Mouse (Mus musculus) gastrocnemius, adult 2 months (tissue): ENCODE measurements around the gene Grid2ip. TPM values are rescaled to one million over a fixed set of nuclear protein-coding genes. Genes with fewer than 3 reads are reported as not detected.
A peak's percentile ranks its signal among the peaks of the same experiment; 100 is the strongest.

Experiments used
- DNase-seq: peaks from one replicate; pipeline ENCODE4 v3.0.0; 2022
- H3K27ac ChIP-seq: fragments of 200-600 bp; 2 replicates; pipeline ENCODE4 v1.8.1; 2022; ENCODE audit warnings: mild to moderate bottlenecking
- H3K4me3 ChIP-seq: fragments of 200-600 bp; 2 replicates; pipeline ENCODE4 v1.8.1; 2022; ENCODE audit warnings: mild to moderate bottlenecking, moderate library complexity
- CTCF ChIP-seq: fragments of 200-600 bp; IDR thresholded peaks from 2 replicates; pipeline ENCODE4 v1.8.1; 2022; ENCODE audit warnings: antibody characterized with exemption, mild to moderate bottlenecking, moderate library complexity
- intact Hi-C: fragments of 180-260 bp; cut with DNase I; formaldehyde crosslinking; loops from one replicate; pipeline ENCODE4 v1.15.1; 2025
- total RNA-seq, 2 experiments: library from RNA; stranded (reverse); gene quantifications; 2 replicates each; pipeline ENCODE4 v1.2.3; 2021

The Grid2ip gene
- total RNA-seq, 2 experiments from 2014 or later: not detected

DNA sequence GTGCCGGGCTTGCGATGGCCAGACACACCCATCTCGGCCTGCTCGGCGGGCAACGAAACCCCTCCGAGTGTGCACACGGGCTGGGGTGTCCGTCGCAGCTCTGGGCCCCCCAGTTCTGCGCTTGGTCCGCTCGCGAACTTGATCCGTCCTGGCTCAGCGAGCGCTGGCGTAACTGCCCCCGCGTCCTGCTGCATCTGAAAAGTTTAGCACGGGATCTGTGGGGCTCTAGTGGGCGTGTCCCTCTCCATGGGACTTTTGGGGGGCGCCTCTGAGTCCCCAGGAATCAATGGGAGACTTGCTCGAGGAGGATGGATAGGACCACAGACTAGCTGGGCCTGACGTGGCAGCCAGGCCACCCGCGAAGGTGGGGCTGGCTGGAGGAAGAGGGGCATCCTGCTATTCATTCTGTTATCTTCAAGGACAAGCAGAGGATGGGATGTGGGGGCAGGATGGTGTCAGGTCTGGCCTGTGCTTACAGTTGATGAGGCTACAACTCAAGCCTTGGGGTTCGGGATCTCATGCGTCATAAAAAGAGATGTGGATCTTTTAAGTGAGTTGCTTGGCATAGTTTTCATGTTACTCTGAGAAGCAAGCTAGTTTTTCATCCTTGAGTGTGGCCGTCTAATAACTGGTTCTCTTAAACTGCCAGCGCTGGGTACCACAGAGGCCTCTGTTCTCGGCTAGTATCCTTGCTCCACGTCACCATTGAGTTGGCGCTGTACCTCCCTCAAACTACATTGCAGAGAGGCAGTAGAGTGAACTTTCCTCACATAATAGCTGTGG lies 47.2 kb downstream of the Grid2ip start:
- no peak for TF ChIP-seq CTCF
- H3K27ac ChIP-seq: peak overlapping the region; percentile 98
- DNase-seq: no peak
- peak overlapping the region; percentile 75 for H3K4me3 ChIP-seq
- intact Hi-C loops: loop anchor here (5.0 kb wide), 1 partner anchor 77 kb away; the partner anchor contains the start of gene Zdhhc4

DNA sequence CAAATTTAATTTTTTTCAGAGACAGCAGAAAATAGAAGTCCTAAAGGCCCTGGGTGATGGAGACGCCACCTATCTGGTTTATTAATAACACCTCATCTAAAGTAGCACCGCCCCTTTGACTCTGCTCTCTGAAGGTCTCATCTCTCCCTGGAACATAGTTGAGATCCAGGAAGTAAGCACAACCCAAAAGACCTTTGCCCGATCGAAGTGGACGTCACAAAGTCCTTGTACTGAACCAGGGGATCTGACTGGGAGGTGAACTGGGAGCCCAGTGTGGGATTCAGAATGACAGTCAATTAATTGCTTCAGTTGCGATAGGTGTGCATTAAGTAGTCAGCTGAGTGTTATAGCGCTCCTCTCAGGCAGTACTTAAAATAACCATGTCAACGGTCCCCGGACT lies 48.1 kb downstream of the Grid2ip start:
- intact Hi-C loops: no loop called here
- no peak for TF ChIP-seq CTCF

DNA sequence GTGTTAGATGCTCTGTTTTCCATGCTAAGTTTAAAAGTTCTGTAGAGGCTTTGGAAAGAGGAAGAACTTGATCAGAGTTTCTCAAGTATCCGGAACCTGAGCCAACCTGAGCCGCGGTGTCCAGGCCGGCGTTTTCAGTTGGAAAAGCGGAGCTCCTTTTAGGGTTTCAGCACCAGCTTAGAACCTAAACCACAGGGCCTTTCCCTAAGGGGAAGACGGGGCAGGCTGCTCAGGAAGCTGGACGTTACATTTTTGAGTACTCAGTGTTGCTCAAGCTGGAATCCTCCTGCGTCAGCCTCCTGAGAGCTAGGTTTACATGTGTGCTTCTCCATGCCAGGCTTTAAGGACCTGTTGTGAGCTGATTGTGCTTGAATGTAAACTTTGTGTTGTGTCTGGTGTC lies 49.4 kb downstream of the Grid2ip start:
- H3K27ac ChIP-seq: peak overlapping the region; percentile 35; the same call in 1 of the 2 replicates
- no peak for TF ChIP-seq CTCF
- intact Hi-C loops: no loop called here
- H3K4me3 ChIP-seq: no peak overlapping the region
- DNase-seq: no peak

More for the DNA sequence above, 48.1 kb downstream of the Grid2ip start:
- H3K4me3 ChIP-seq: peak overlapping the region; percentile 75
- peak overlapping the region; percentile 4; the same call in 1 of the 2 replicates for H3K27ac ChIP-seq
- DNase-seq: no peak

GRCm38 (mm10) chr5:143409239-143409638 lies 52.1 kb downstream of the Grid2ip start:
- no peak for TF ChIP-seq CTCF
- Histone ChIP-seq H3K27ac (no peak overlapping the region), H3K4me3 (no peak overlapping the region)
- intact Hi-C loops: no loop called here
- DNase-seq: no peak

GRCm38 (mm10) chr5:143410841-143411395 lies 53.8 kb downstream of the Grid2ip start:
- no peak for TF ChIP-seq CTCF
- Histone ChIP-seq H3K27ac (peak overlapping the region; percentile 64), H3K4me3 (no peak overlapping the region)
- intact Hi-C loops: no loop called here
- no peak for DNase-seq

GRCm38 (mm10) chr5:143421484-143421883 lies 64.3 kb downstream of the Grid2ip start:
- TF ChIP-seq CTCF: no peak
- Histone ChIP-seq H3K27ac (no peak overlapping the region), H3K4me3 (no peak overlapping the region)
- DNase-seq: no peak
- intact Hi-C loops: loop anchor here (5.0 kb wide), 2 partner anchors 44 to 89 kb away; no protein-coding TSS in a partner anchor

DNA sequence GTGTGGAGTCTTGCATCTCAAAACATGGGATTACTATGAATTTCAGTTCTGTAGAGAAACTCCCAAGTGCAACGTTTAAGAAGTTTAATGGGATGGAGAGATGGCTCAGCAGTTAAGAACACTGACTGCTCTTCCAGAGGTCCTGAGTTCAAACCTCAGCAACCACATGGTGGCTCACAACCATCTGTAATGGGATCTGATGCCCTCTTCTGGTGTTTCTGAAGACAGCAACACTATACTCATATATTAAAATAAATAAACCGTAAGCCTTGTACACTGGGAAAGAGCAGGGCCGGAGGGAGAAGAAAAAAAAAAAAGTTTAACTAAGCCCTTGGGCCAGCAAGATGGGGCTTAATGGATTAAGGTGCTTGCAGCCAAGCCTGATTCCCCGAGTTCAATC lies 65.9 kb downstream of the Grid2ip start:
- intact Hi-C loops: loop anchor here (5.0 kb wide), 2 partner anchors 46 to 91 kb away; no protein-coding TSS in a partner anchor

DNA sequence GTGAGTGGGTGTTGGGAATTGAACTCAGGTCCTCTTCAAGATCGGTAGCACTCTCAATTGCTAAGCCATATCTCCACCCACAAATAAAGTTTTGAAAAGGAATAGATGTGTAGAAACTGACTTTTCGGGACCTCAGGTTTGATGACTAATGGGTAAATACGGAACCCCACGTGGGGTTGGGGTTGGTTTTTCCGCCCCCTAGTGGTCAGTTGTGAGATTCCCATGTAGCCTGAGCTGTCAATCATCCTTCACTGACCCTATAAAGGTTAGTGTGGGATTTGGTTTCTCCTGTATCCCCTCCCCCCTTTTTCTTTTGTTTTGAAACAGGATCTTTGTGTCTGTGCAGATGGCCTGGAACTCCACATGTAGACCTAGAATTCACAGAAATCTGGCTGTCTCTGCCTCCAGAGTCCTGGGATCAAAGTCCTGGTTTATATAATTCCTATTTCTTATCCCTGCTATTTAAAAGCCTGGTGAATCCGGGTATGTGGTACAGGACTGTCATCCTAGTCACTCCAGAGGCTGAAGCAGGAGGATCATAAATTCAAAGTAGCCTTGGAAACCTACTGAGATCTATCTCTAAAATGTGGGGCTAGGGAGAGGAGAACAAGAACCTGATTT lies 66.9 kb downstream of the Grid2ip start:
- intact Hi-C loops: loop anchor here (5.0 kb wide), 2 partner anchors 47 to 92 kb away; no protein-coding TSS in a partner anchor
- TF ChIP-seq CTCF: peak; percentile 92
- DNase-seq: peak; percentile 64

More for the DNA sequence above, 65.9 kb downstream of the Grid2ip start:
- no peak for DNase-seq
- Histone ChIP-seq H3K4me3 (no peak overlapping the region), H3K27ac (no peak overlapping the region)
- TF ChIP-seq CTCF: 0 out of 2 replicates have a peak, but pooled peaks have one; percentile 12

GRCm38 (mm10) chr5:143434421-143434820 lies 77.3 kb downstream of the Grid2ip start:
- TF ChIP-seq CTCF: peak; percentile 70
- peak; percentile 77 for DNase-seq
- intact Hi-C loops: no loop called here

More for the DNA sequence above, 66.9 kb downstream of the Grid2ip start:
- Histone ChIP-seq H3K27ac (no peak overlapping the region), H3K4me3 (no peak overlapping the region)

GRCm38 (mm10) chr5:143441298-143441697 lies 84.2 kb downstream of the Grid2ip start:
- no peak for DNase-seq
- TF ChIP-seq CTCF: no peak
- no peak overlapping the region for H3K4me3 ChIP-seq
- H3K27ac ChIP-seq: no peak overlapping the region
- intact Hi-C loops: no loop called here

More at GRCm38 (mm10) chr5:143434421-143434820, 77.3 kb downstream of the Grid2ip start:
- Histone ChIP-seq H3K27ac (no peak overlapping the region), H3K4me3 (no peak overlapping the region)

DNA sequence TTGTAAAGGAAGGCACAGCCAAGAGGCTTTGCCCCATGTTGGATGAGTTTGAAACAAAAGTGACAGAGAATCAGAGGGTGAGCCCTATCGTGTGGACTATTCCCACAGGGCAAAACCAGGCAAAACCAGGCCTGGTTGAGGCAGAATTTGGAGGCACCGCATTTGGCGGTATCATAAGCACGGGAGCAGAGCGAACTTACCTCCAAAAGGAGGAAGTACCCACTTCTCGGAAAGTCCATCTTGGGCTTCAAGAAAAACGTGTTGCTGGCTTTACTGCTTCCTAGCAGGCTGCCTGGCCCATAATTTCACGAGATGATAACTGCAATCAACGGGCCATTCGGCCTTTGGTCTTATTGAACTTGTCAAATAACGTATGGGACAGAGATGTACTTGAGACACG lies 84.6 kb downstream of the Grid2ip start:
- no peak for DNase-seq
- intact Hi-C loops: no loop called here
- Histone ChIP-seq H3K27ac (no peak overlapping the region), H3K4me3 (no peak overlapping the region)
- no peak for TF ChIP-seq CTCF

Other genes with a start within 250 kb of the Grid2ip start
- gene Rnf216, start 244.3 kb upstream of the Grid2ip start, total RNA-seq: 10 to 100 TPM; 19.0 to 19.8 TPM
- gene Olfr718-ps1, start 209.8 kb upstream of the Grid2ip start, total RNA-seq: not detected
- 1 to 10 TPM; 3.6 to 4.0 TPM for gene Rbak, start 176.6 kb upstream of the Grid2ip start, total RNA-seq
- not detected for gene Spdye4b, start 176.3 kb upstream of the Grid2ip start, total RNA-seq
- not detected for gene Spdye4a, start 130.4 kb upstream of the Grid2ip start, total RNA-seq
- gene Zfp12, start 122.2 kb upstream of the Grid2ip start, total RNA-seq: 1 to 10 TPM; 7.1 to 8.0 TPM
- gene Zfp316, start 87.3 kb upstream of the Grid2ip start, total RNA-seq: 1 to 10 TPM; 3.2 to 3.6 TPM
- under 1 TPM in 1 of 2 experiments, not detected in 1; 0.08 TPM for gene Zfp853, start 63.7 kb upstream of the Grid2ip start, total RNA-seq
- gene E130309D02Rik, start 42.0 kb upstream of the Grid2ip start, total RNA-seq: 10 to 100 TPM; 11.1 to 11.5 TPM
- 10 to 100 TPM; 35.0 to 40.6 TPM for gene Zdhhc4, start 28.1 kb upstream of the Grid2ip start, total RNA-seq
- gene Kdelr2, start 46.5 kb downstream of the Grid2ip start, total RNA-seq: 10 to 100 TPM; 33.1 to 37.6 TPM
- 1 to 10 TPM; 8.0 to 10.0 TPM for gene Daglb, start 107.2 kb downstream of the Grid2ip start, total RNA-seq
- 100 to 1,000 TPM; 211 to 236 TPM for gene Rac1, start 170.7 kb downstream of the Grid2ip start, total RNA-seq